Mouse (Mus musculus) forebrain, embryonic 12.5 days (tissue): ENCODE data around the gene Siglecf. TPM values are rescaled to one million over a fixed set of nuclear protein-coding genes. Genes with fewer than 3 reads are reported as not detected.
"Not testable (repeated sequence)": the region's sequence is repeated elsewhere in the genome, so short reads cannot be mapped to it uniquely, and the experiment has no call there.

Experiments
- ATAC-seq: fragments of 200-750 bp; cut with Nextera tagmentation; 2 replicates; pipeline ENCODE4 v1.8.0; 2017; ENCODE audit warnings: moderate TSS enrichment; ENCODE audit not compliant: low FRiP score
- H3K27ac ChIP-seq: fragments of 300-500 bp; sonication (generic); 2 replicates; pipeline ENCODE4 v1.5.1; 2016; ENCODE audit warnings: mild to moderate bottlenecking
- H3K27me3 ChIP-seq: fragments of 300-500 bp; sonication (generic); 2 replicates; pipeline ENCODE4 v1.6.1; 2016; ENCODE audit warnings: mild to moderate bottlenecking
- H3K36me3 ChIP-seq: fragments of 300-500 bp; sonication (generic); replicated peaks from 2 replicates; pipeline ENCODE4 v1.6.1; 2016; ENCODE audit warnings: mild to moderate bottlenecking
- H3K4me1 ChIP-seq: fragments of 300-500 bp; sonication (generic); 2 replicates; pipeline ENCODE4 v1.6.1; 2016
- H3K4me2 ChIP-seq: fragments of 300-500 bp; sonication (generic); 2 replicates; pipeline ENCODE4 v1.6.1; 2016; ENCODE audit warnings: mild to moderate bottlenecking, moderate library complexity
- H3K4me3 ChIP-seq: fragments of 300-500 bp; sonication (generic); replicated peaks from 2 replicates; pipeline ENCODE4 v1.5.1; 2016; ENCODE audit warnings: mild to moderate bottlenecking
- H3K9ac ChIP-seq: fragments of 300-500 bp; sonication (generic); 2 replicates; pipeline ENCODE4 v1.6.1; 2016; ENCODE audit warnings: mild to moderate bottlenecking
- H3K9me3 ChIP-seq: fragments of 300-500 bp; sonication (generic); 2 replicates; pipeline ENCODE4 v1.6.1; 2016
- WGBS: fragments of 180-500 bp; shearing (Covaris S2); methylation state at CpG from one replicate; pipeline ENCODE4 v1.1.7; 2016; 5-methylcytosine and 5-hydroxymethylcytosine counted together
- polyA plus RNA-seq: library from polyadenylated mRNA; unstranded; fragments of >200 nt; fragmentation: Nextera tagmentation; extraction: Ambion mirVana; gene quantifications from 2 replicates; pipeline ENCODE4 v1.2.1, GENCODE M21; 2016

Gene Siglecf
- polyA plus RNA-seq, 1 experiment from 2014 or later, result 0.33 TPM

DNA sequence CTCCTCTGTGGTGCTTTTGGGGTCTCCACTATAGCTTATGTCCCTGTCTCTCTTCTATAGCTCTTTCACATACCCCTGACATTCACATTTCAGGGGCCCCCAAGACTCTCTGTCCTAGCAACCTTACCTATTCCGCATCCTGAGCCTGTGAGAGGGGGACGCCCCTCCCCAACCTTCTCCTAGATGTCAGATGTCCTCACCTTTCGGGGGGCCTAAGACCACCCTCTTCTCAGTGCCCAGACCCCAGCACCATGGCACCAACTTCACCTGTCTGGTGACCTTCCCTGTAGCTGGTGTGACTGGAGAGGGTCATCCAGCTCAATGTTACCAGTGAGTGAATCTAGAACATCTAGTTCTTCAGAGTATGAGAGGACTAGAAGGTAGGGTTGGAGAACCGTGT is 6.7 kb upstream of the Siglecf start:
- Histone ChIP-seq H3K27ac (no peak overlapping the region), H3K9ac (no peak overlapping the region), H3K27me3 (no peaks in the 10 kb centered on the region), H3K36me3 (no peaks in the 10 kb centered on the region), H3K4me3 (no peak overlapping the region), H3K9me3 (no peaks in the 10 kb centered on the region), H3K4me2 (no peak overlapping the region), H3K4me1 (no peaks in the 10 kb centered on the region)
- no peak for ATAC-seq
- WGBS, result 83% methylated on average over 4 of the region's 4 CpGs

DNA sequence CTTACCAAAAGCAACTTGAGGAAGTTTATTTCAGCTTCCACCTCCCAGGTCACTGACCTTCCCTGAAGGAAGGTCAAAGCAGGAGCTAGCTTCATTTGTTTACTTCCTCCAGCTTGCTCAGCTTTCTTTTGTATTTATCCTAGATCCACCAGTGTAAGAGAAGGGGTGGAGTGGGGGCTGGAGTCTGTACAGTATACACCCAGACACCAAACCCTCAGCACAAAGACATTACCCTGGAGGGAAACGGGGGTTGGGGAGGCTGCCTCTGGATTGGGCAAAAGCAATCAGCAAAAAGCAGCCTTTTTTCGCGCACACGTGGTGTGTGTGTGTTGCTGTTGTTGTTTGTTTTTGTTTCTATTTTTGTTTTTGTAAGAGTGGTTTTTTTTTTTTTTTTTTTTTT is 5.0 kb upstream of the Siglecf start:
- no peaks in the 10 kb centered on the region for H3K9me3 ChIP-seq
- no peak overlapping the region for H3K27ac ChIP-seq
- no peaks in the 10 kb centered on the region for H3K4me1 ChIP-seq
- H3K36me3 ChIP-seq, result no peaks in the 10 kb centered on the region
- no peak overlapping the region for H3K4me3 ChIP-seq
- 72% methylated on average over 4 of the region's 4 CpGs for WGBS
- ATAC-seq, result no peak
- H3K9ac ChIP-seq, result no peak overlapping the region
- no peak overlapping the region for H3K4me2 ChIP-seq
- no peaks in the 10 kb centered on the region for H3K27me3 ChIP-seq

DNA sequence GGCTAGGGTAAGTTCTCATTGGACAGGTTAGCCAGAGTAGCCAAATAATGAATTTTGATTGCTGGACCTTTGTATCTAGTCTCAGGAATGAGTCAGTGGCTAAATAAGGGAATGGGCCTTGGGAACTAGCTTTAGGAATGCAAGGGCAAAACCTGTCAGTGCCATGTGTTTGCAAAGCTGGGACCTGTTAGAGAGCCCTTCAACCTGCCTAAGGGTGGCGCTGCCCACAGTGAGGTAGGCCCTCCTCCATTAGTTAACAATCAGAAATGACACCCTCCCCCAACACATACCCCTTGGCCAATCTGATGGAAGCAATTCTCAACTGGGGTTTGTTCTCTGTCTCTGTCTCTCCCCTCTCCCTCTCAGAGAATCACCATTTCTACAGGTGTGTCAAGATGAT is 4.6 kb upstream of the Siglecf start:
- no peak overlapping the region for H3K27ac ChIP-seq

DNA sequence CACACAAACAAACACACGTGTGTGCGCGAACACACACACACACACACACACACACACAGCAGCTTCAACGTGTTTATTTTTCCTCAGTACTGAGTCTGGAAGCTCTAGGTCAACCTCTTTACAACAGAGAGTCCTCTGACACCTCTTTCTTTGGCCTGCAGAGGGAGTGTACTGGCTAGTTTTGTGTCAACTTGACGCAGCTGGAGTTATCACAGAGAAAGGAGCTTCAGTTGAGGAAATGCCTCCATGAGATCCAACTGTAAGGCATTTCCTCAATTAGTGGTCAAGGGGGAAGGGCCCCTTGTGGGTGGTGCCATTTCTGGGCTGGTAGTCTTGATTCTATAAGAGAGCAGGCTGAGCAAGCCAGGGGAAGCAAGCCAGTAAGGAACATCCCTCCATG is 1.5 kb upstream of the Siglecf start:
- WGBS, result 74% methylated on average over 5 of the region's 5 CpGs
- H3K36me3 ChIP-seq, H3K4me2 ChIP-seq, H3K4me1 ChIP-seq, ATAC-seq, H3K27ac ChIP-seq, H3K9ac ChIP-seq, H3K9me3 ChIP-seq, H3K27me3 ChIP-seq, H3K4me3 ChIP-seq: not testable (repeated sequence)

More for the DNA sequence above, 4.6 kb upstream of the Siglecf start:
- no peak overlapping the region for H3K4me3 ChIP-seq
- H3K9ac ChIP-seq, result no peak overlapping the region
- no peaks in the 10 kb centered on the region for H3K36me3 ChIP-seq
- no peaks in the 10 kb centered on the region for H3K27me3 ChIP-seq
- WGBS, result 80% methylated on average over 1 of the region's 1 CpGs
- ATAC-seq, result no peak
- H3K4me2 ChIP-seq, result no peak overlapping the region
- H3K4me1 ChIP-seq, result no peaks in the 10 kb centered on the region
- no peaks in the 10 kb centered on the region for H3K9me3 ChIP-seq

DNA sequence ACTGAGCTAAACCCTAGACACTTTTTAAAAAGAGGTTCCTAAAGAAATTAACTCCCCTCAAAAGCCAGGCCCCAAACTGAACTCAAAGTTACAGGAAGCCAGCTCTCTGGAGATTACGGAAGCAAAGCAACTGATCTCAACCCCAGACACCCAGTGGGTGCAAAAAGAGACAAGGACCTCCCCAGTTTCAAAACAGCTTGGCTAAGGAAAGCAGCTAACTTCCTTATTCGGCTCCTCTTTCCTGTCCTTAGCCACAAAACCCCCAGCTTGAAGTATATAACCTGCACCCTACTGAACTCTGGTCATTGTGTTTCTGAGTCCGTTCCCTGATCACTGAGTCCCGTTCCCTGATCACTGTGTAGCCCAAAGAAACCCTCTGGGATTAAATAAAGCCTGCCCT is 2.0 kb downstream of the Siglecf start:
- Histone ChIP-seq H3K27ac (no peak overlapping the region), H3K4me1 (peaks cover 5% of the 10 kb centered on the region; the same call in 1 of the 2 replicates), H3K36me3 (no peaks in the 10 kb centered on the region), H3K4me3 (no peak overlapping the region), H3K9me3 (no peaks in the 10 kb centered on the region), H3K4me2 (no peak overlapping the region), H3K27me3 (no peaks in the 10 kb centered on the region), H3K9ac (no peak overlapping the region)
- no peak for ATAC-seq
- 71% methylated on average over 4 of the region's 4 CpGs for WGBS

DNA sequence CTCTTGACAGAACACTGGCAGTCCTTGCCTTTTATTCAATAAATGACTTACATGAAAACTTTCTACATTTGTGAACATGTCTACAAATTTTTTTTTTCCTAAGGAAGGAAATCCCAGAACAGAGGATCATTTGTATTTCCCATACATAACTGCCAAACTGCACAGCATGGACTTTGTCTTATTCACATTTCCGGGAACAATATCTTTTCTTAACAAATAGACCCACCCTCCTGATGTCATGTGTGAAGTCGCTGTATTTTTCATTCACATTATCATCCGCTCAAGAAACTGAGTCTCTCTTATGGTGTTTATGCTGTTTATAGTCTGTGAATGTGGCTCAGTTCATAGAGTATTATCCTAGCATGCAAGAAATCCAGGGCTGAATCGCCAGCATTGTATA is 2.6 kb downstream of the Siglecf start:
- no peaks in the 10 kb centered on the region for H3K36me3 ChIP-seq
- no peaks in the 10 kb centered on the region for H3K9me3 ChIP-seq
- H3K4me2 ChIP-seq, result no peak overlapping the region
- H3K9ac ChIP-seq, result no peak overlapping the region
- WGBS, result 82% methylated on average over 4 of the region's 4 CpGs
- H3K27ac ChIP-seq, result no peak overlapping the region
- H3K4me3 ChIP-seq, result no peak overlapping the region
- no peak for ATAC-seq
- peaks cover 5% of the 10 kb centered on the region; the same call in 1 of the 2 replicates for H3K4me1 ChIP-seq
- no peaks in the 10 kb centered on the region for H3K27me3 ChIP-seq

DNA sequence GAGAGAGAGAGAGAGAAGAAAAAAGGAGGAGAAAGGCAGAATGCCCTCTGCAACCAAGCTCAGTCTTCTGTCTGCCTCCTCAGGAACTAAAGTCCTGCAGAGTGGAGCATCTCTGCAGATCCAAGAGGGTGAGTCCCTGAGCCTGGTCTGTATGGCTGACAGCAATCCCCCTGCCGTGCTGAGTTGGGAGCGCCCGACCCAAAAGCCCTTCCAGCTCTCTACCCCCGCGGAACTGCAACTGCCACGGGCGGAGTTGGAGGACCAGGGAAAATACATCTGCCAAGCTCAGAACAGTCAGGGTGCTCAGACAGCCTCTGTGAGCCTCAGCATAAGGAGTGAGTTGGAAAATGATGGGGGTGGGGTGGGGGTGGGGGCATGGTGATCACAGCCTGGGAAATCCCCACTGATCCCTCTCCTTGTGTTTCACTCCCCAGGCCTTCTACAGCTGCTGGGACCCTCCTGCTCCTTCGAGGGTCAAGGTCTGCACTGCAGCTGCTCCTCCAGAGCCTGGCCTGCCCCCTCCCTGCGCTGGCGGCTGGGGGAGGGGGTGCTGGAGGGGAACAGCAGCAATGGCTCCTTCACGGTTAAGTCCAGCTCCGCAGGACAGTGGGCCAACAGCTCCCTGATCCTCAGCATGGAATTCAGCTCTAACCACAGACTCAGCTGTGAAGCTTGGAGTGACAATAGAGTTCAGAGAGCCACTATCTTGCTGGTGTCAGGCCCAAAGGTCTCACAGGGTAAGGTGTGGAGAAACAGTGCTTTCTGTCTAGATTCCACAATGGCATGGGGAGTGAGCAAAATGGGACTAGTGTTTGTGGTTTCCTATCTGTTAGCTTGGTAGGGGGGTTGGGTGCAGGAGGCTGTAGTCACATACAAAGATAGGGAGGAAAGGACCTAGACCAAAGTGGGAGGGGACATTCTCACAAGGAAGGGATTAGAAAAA is 4.0 kb downstream of the Siglecf start:
- no peaks in the 10 kb centered on the region for H3K9me3 ChIP-seq
- H3K4me3 ChIP-seq, result no peak overlapping the region
- H3K36me3 ChIP-seq, result no peaks in the 10 kb centered on the region
- no peak overlapping the region for H3K27ac ChIP-seq
- ATAC-seq, result peak; percentile 44; the same call in 1 of the 2 replicates
- H3K4me1 ChIP-seq, result peaks cover 5% of the 10 kb centered on the region; the same call in 1 of the 2 replicates
- no peaks in the 10 kb centered on the region for H3K27me3 ChIP-seq
- H3K4me2 ChIP-seq, result no peak overlapping the region
- H3K9ac ChIP-seq, result no peak overlapping the region
- WGBS, result 12% methylated on average over 12 of the region's 12 CpGs

DNA sequence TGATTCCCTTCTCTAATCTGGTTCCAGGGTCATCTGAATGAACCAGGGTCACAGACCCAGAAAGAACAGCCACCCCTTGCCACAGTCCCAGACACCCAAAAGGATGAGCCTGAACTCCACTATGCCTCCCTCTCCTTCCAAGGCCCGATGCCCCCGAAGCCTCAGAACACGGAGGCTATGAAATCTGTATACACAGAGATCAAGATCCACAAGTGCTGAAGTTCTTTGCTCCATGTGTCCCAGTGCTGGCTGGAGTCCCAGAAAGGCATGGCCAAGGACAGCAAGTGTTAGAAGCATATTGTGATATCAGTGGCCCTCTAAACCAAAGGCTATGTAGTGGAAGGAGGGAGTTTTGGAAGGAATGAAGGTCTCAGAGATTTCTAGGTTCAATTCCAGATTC is 7.4 kb downstream of the Siglecf start:
- 91% methylated on average over 3 of the region's 3 CpGs for WGBS
- H3K4me2 ChIP-seq, result no peak overlapping the region
- H3K27ac ChIP-seq, result no peak overlapping the region
- no peak overlapping the region for H3K4me3 ChIP-seq
- H3K9me3 ChIP-seq, result no peaks in the 10 kb centered on the region
- H3K4me1 ChIP-seq, result peaks cover 5% of the 10 kb centered on the region; the same call in 1 of the 2 replicates
- H3K36me3 ChIP-seq, result no peaks in the 10 kb centered on the region
- H3K9ac ChIP-seq, result no peak overlapping the region
- H3K27me3 ChIP-seq, result no peaks in the 10 kb centered on the region
- ATAC-seq, result no peak

DNA sequence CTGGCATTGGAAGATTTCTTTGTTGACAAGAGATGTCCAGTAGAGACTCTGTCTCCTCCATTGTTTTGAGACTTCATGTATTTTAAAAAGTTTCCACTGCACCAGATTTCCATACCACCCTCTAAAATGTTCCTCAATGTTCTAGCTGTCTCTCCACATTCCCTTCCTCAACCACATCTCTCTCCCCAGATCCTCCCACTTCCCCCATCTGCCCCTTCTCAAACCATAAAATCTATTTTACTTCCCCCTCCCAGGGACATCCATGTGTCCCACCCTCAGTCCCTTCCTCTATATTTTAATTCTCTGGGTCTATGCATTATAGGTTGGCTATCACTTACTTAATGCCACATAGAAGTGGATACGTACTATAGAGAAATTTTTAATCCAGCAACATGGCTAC is 10.3 kb downstream of the Siglecf start:
- H3K27ac ChIP-seq, result no peak overlapping the region
- H3K4me1 ChIP-seq, result no peaks in the 10 kb centered on the region
- no peak overlapping the region for H3K4me3 ChIP-seq
- H3K4me2 ChIP-seq, result no peak overlapping the region
- no peaks in the 10 kb centered on the region for H3K36me3 ChIP-seq
- no peak overlapping the region for H3K9ac ChIP-seq
- 86% methylated on average over 1 of the region's 1 CpGs for WGBS
- H3K27me3 ChIP-seq, result no peaks in the 10 kb centered on the region
- no peaks in the 10 kb centered on the region for H3K9me3 ChIP-seq
- ATAC-seq, result no peak

DNA sequence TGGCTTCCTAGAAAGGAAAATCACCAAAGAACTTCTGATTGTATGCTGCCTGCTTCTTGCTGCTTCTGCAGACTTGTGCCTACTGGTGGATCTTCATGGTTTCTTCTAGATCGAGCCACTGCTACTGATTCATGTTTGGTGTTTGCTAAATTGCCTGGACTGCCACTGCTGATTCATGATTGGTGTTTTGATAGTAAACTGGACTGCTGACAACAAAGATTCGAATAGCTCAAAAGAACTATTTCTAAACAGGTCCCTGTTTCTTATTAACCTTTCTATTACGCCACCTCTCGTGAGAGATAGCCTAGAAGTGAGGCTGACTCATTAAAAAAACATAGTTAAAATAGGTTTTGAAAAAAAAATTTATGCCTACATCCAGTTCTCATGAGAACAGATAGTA is 10.9 kb downstream of the Siglecf start:
- Histone ChIP-seq H3K36me3 (no peaks in the 10 kb centered on the region), H3K27me3 (no peaks in the 10 kb centered on the region), H3K9ac (no peak overlapping the region), H3K4me1 (no peaks in the 10 kb centered on the region), H3K9me3 (no peaks in the 10 kb centered on the region), H3K4me3 (no peak overlapping the region), H3K27ac (no peak overlapping the region), H3K4me2 (no peak overlapping the region)
- WGBS, result 74% methylated on average over 4 of the region's 4 CpGs
- no peak for ATAC-seq

DNA sequence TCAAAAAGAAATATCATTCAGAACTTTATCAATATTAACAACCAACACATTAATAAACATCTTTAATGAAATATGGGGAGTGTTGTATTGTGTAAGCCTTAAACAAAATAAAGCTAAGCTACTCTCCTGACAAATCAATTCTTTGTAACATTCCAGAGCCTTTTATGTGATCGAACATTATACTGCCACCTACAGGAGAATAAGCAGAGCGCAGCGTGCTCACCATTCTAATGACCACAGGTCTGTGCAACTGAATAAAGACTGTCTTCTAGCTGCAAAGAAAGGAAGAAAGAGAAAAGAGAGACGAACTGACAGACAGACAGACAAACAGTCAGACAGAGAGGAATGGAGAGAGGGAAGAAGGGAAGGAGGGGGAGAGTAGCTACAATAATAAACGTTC is 27.1 kb downstream of the Siglecf start:
- Histone ChIP-seq H3K4me2 (no peak overlapping the region), H3K9ac (no peak overlapping the region), H3K9me3 (no peaks in the 10 kb centered on the region), H3K4me1 (no peaks in the 10 kb centered on the region), H3K4me3 (no peak overlapping the region), H3K27me3 (no peaks in the 10 kb centered on the region), H3K36me3 (no peaks in the 10 kb centered on the region), H3K27ac (no peak overlapping the region)
- no peak for ATAC-seq
- WGBS, result 16% methylated on average over 5 of the region's 5 CpGs

DNA sequence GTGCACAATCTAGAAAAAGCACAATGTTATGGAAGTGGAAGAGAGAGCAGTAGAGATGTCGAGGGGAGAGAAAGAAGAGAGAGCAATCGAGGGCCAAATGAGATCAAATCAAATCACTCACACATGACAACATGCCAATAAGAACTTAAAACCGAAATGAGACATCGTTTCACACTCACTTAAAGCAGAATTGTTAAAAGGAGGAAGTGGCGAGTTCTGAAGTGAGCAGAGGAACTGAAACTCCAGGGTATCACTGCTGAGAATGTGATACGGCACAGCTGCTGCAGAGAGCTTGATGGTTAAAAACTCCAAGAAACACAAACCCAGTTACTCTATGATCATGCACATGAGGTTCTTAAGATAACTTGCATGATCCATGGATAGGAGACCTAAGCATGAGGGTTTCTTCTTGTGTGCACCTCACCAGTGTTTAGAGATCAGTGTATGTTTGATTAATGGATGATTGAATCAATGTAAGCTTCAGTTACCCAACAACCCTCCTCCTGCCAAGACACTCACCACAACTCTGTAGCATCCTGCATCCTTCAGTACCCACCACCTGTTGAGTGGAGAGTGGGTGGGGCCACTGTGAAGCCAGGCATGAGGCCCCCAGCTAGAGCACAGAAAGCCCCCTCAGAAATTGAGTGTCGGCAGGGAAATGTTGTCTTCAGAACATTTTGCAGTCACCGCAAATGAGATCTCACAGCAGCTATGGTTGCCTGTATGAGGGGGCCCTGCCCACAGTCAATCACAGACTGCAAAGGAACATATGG is 41.4 kb downstream of the Siglecf start:
- Histone ChIP-seq H3K27me3 (no peaks in the 10 kb centered on the region), H3K4me1 (no peaks in the 10 kb centered on the region), H3K36me3 (no peaks in the 10 kb centered on the region), H3K4me3 (no peak overlapping the region), H3K4me2 (no peak overlapping the region), H3K9ac (no peak overlapping the region), H3K27ac (no peak overlapping the region), H3K9me3 (peaks cover 2% of the 10 kb centered on the region; the same call in 1 of the 2 replicates)
- 85% methylated on average over 8 of the region's 8 CpGs for WGBS
- ATAC-seq, result no peak
